Mouse (Mus musculus) E14TG2a.4 (cell line): Measurements from ENCODE around the gene Cacng1.

Source experiments
- H3K27me3 ChIP-seq: 2 replicates; pipeline ENCODE4 v1.6.1; 2014; ENCODE audit warnings: low read length, control low read depth; ENCODE audit not compliant: insufficient read depth
- H3K36me3 ChIP-seq: 2 replicates; pipeline ENCODE4 v1.6.1; 2014; ENCODE audit warnings: low read length, control low read depth; ENCODE audit not compliant: insufficient read depth
- H3K4me1 ChIP-seq: replicated peaks from 2 replicates; pipeline ENCODE4 v1.6.1; 2014; ENCODE audit warnings: low read depth, low read length, control low read depth
- H3K4me3 ChIP-seq: replicated peaks from 2 replicates; pipeline ENCODE4 v1.5.1; 2014; ENCODE audit warnings: mild to moderate bottlenecking, low read length
- H3K9me3 ChIP-seq: 2 replicates; pipeline ENCODE4 v1.6.1; 2014; ENCODE audit warnings: low read length, control low read depth
- CTCF ChIP-seq: conservative IDR thresholded peaks from 2 replicates; pipeline ENCODE4 v1.5.1; 2014; ENCODE audit warnings: low read length
- NANOG ChIP-seq: IDR thresholded peaks from 2 replicates; pipeline ENCODE4 v1.6.1; 2014; ENCODE audit warnings: borderline replicate concordance, low read length, mixed read lengths
- POU5F1 ChIP-seq: IDR thresholded peaks from 2 replicates; pipeline ENCODE4 v1.6.1; 2014; ENCODE audit warnings: low read length, borderline replicate concordance

The Cacng1 gene

DNA sequence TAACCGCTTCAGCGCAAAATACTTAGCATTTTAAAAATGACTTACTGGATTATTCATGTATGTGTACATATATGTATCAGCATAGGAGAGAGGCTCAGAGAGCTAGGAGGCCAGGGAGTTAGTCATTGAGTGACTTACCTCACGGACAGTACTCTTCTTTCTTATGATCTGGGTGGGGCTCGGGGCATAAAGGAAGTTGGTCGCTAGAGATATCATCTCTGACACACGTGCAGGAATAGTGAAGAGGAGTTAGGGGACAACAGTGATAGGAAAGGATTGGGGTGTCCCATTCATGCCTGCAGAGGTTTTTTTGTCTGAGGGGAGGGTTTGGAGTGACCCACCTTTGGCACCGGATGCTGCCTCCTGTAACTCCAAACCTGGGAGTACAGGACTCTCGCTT, 8.3 kb upstream of the Cacng1 start:
- Histone ChIP-seq H3K36me3 (no peaks in the 10 kb centered on the region), H3K4me1 (peaks cover 10% of the 10 kb centered on the region; the same call in 1 of the 2 replicates), H3K27me3 (no peaks in the 10 kb centered on the region), H3K9me3 (peaks cover 11% of the 10 kb centered on the region; the same call in 1 of the 2 replicates), H3K4me3 (no peak overlapping the region)
- TF ChIP-seq CTCF: no peak
- no peak for TF ChIP-seq NANOG
- no peak for TF ChIP-seq POU5F1

DNA sequence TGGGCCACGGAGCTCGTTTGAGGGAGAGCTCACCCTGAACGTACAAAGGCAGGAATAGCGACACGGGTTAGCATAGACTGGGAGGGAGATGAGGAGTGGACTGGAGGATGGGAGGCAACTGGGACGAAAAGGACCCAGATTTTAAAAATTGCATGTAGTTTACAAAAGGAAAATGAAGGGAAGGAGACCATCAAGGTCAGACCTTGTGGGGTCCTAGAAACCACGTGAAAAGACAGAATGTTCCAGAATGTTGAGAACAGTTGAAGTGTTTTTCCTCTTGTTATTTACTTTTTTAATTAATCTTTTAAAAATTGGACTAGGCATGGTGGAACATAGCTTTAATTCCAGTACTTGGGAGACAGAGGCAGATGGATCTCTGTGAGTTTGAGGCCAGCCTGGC, 4.7 kb upstream of the Cacng1 start:
- TF ChIP-seq CTCF (no peak), NANOG (no peak)
- Histone ChIP-seq H3K4me1 (peaks cover 17% of the 10 kb centered on the region), H3K27me3 (peaks cover 18% of the 10 kb centered on the region; the same call in 1 of the 2 replicates), H3K4me3 (no peak overlapping the region), H3K36me3 (no peaks in the 10 kb centered on the region), H3K9me3 (peaks cover 11% of the 10 kb centered on the region; the same call in 1 of the 2 replicates)

DNA sequence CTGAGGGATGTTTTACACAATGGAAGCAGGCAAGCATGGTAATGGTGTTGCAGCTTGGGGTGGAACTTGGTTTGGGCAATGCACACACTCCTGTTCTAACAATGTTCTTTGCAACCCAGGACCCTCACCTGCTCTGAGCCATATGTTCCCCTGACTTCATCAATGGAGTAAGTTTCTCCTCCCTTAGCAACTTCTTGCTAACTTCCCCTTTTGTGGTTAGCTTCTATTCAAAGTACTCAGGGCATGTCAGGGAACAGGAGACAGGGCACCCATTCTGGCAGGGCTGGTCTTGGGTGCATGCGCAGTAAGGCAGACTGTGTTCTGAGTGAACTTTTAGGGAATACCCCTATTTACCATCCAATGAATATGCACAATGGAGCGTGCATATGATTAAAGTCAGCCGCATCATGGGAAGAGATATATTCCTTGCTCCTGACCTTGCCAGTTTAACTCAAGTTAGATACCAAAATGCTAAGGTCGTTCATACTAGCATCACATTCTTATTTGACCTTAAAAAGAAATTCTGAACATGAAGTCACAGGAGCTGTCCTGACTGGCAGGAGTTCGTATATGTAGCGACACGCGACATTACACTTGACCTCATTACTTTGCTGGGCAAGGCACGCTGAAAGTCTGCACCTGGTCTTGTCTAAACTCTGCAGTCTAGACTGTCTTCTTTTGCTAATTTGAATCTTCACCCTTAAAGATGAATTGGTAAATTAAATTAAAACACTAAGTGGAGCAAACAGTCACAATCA, 4.1 kb upstream of the Cacng1 start:
- H3K27me3 ChIP-seq: peaks cover 18% of the 10 kb centered on the region; the same call in 1 of the 2 replicates
- peaks cover 11% of the 10 kb centered on the region; the same call in 1 of the 2 replicates for H3K9me3 ChIP-seq
- peaks cover 20% of the 10 kb centered on the region for H3K4me1 ChIP-seq
- TF ChIP-seq POU5F1 (no peak), NANOG (no peak), CTCF (no peak)
- H3K4me3 ChIP-seq: no peak overlapping the region
- H3K36me3 ChIP-seq: no peaks in the 10 kb centered on the region

DNA sequence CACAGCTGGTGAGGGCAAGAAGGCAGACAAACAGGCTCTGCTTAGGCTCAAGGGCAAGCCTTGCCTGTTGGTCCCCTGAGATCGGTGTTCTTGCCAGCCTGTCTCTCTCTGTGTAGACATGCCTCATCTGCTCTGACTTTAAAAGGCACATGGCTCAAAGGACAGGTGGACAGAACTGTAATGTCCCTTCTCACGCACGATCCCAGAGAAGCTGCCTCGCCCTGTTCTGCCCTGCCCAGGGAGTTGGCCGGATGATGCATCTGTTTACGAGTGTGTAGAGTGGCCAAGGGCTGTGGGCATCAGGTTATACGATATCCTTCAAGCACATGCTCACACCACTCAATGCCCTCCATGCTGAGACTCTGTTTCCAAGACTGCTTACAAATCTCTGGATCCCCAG, 2.0 kb downstream of the Cacng1 start:
- no peak overlapping the region for H3K4me3 ChIP-seq
- no peaks in the 10 kb centered on the region for H3K9me3 ChIP-seq
- H3K36me3 ChIP-seq: no peaks in the 10 kb centered on the region
- peaks cover 32% of the 10 kb centered on the region; the same call in 1 of the 2 replicates for H3K27me3 ChIP-seq
- H3K4me1 ChIP-seq: peaks cover 11% of the 10 kb centered on the region
- TF ChIP-seq NANOG (no peak), CTCF (no peak), POU5F1 (no peak)

DNA sequence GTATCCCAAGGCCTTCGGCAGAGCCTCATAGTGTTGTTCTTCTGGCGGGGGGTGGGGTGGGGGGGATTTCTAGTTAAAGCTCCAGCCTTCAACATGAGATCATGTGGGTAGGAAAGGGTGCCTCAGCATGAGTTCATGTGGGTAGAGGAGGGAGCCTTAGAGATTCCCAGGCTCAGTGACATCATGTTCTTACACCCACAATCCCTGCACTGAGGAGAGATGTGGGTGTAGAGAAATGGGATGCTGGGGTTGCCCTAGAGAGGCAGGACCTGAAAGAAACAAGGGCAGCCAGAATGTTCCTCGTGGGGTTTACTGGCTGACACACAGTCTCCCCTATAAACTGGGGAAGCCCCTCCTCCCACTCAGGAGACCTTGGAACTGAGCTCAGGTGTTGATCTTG, 5.9 kb downstream of the Cacng1 start:
- peaks cover 16% of the 10 kb centered on the region for H3K4me1 ChIP-seq
- no peaks in the 10 kb centered on the region for H3K9me3 ChIP-seq
- no peaks in the 10 kb centered on the region for H3K36me3 ChIP-seq
- peaks cover 47% of the 10 kb centered on the region for H3K27me3 ChIP-seq
- TF ChIP-seq POU5F1 (no peak), CTCF (no peak), NANOG (no peak)
- H3K4me3 ChIP-seq: no peak overlapping the region

DNA sequence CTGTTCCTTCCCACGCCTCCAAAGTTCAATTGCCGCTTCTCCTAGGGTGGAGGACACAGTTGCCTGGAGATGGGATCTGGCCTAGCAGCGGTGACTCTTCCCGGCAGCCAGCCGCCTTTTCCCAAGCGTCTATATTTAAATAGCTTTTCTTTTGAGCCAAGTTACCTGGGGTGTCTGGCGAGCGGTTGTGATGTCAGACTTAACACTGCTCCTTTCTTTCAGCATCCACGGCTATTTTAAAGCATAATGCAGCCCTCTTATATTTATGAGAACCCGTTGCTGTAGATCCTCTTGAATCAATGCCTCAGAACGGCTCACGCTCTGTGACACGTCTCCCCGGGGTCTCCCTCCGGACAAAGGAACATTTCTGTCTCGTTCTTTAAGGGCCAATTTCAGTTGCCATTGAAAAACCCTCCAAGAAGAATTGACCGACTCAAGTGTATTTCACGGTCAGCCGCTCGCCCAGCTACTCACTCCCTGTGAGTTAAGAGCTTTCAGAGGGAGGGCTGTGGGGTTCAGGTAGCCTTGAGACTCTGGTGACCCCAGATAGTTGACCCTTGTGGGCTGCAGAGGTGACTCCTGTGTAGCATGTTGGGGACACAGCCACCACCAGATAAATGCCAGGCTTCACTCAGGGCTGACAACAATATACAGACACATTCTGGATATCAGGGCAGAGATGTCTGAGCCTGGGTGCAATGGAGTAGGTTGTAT, 8.3 kb downstream of the Cacng1 start:
- Histone ChIP-seq H3K9me3 (no peaks in the 10 kb centered on the region), H3K36me3 (no peaks in the 10 kb centered on the region), H3K27me3 (peaks cover 60% of the 10 kb centered on the region), H3K4me3 (no peak overlapping the region), H3K4me1 (peaks cover 38% of the 10 kb centered on the region)
- TF ChIP-seq POU5F1 (no peak), CTCF (no peak), NANOG (no peak)

DNA sequence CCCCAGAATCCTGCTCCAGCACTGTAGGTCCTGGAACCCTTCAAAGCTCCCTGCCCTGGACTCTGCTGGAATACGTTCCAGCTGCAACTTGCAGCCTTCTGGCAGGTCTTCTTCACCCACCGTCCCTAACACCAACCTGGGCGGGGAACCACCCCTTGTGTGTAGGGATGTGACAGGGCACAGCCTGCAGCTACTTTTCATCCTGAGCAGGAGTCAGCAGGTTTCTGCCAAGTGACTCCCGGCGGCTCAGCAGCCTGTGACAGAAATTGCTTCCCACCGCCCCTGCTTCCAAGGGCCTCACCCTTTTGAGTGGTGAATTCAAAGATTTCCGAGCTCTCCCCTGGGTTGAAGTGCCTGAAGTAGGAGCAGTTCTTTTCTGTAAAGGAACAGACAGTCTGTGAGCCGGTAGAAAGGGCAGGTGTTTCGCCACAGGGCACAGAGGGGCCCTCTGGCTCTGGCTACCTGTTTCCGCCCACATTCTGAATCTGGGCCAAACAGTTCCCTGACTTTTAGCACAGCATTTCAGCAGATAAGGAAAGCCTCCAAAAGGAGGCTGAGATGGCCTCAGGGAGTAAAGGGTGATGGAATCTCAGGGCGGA, 10.7 kb downstream of the Cacng1 start:
- Histone ChIP-seq H3K9me3 (no peaks in the 10 kb centered on the region), H3K4me3 (peak overlapping the region; percentile 39), H3K4me1 (peaks cover 42% of the 10 kb centered on the region), H3K36me3 (no peaks in the 10 kb centered on the region), H3K27me3 (peaks cover 74% of the 10 kb centered on the region)
- TF ChIP-seq POU5F1 (no peak), NANOG (no peak), CTCF (no peak)

DNA sequence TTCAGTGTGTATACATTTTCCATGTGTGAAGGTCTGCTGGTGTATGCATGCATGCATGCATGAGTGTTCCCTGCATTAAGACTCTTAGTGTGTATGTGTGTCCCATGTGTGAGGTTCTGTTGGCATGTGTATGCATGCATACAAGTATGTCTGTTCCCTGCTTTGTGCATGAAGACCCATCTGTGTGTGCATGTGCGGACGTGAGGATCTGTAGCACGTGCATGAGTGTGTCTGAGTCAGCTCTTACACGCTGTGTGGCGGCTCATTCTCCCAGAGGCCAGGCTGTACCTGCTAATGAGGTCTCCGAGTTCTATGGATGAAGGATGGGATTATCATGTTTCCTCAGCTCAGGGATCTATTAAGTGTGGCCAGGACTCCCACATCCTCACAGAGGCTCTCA, 11.3 kb downstream of the Cacng1 start:
- Histone ChIP-seq H3K4me1 (peaks cover 42% of the 10 kb centered on the region), H3K27me3 (peaks cover 74% of the 10 kb centered on the region), H3K4me3 (no peak overlapping the region; the same call in 1 of the 2 replicates), H3K36me3 (no peaks in the 10 kb centered on the region), H3K9me3 (no peaks in the 10 kb centered on the region)
- TF ChIP-seq NANOG (no peak), POU5F1 (no peak), CTCF (no peak)
